Mouse (Mus musculus) CH12.LX (cell line): ENCODE measurements around the gene Hlcs. TPM values are rescaled to one million over a fixed set of nuclear protein-coding genes. Genes with fewer than 3 reads are reported as not detected.

Source experiments
- DNase-seq: peaks from one replicate; pipeline ENCODE4 v3.0.0-alpha.2; 2013; ENCODE audit errors: extremely low read depth
- H3K27ac ChIP-seq: 2 replicates; pipeline ENCODE4 v1.5.1; 2012; ENCODE audit warnings: low read depth, mild to moderate bottlenecking, control low read depth, moderate library complexity; ENCODE audit not compliant: insufficient read depth
- H3K27me3 ChIP-seq: replicated peaks from 2 replicates; pipeline ENCODE3; 2012; ENCODE audit warnings: inconsistent platforms
- H3K36me3 ChIP-seq, 2 experiments: replicated peaks in 1 of 2; 2 replicates each; pipeline versions ENCODE3 to v1.6.1; 2012; ENCODE audit warnings: inconsistent platforms in 1 of 2, low read length in 1 of 2, mild to moderate bottlenecking in 1 of 2, mixed read lengths in 1 of 2, moderate library complexity in 1 of 2; ENCODE audit not compliant: control insufficient read depth in 1 of 2, insufficient read depth in 1 of 2
- H3K4me1 ChIP-seq, 2 experiments: 2 replicates each; pipeline ENCODE4 v1.6.1; 2012; ENCODE audit warnings: inconsistent platforms in 1 of 2, moderate library complexity in 1 of 2; ENCODE audit not compliant: insufficient read depth in 2 of 2, control insufficient read depth in 1 of 2
- H3K4me2 ChIP-seq: 2 replicates; pipeline ENCODE4 v1.6.1; 2012; ENCODE audit warnings: low read depth, mild to moderate bottlenecking, control low read depth; ENCODE audit not compliant: poor library complexity, insufficient read depth, severe bottlenecking
- H3K4me3 ChIP-seq, 3 experiments: fragments of 150-350 bp in 1 of 3; sonication (generic) in 1 of 3; replicated peaks in 1 of 3; 2 replicates each; pipeline versions ENCODE3 to v1.5.1; 2011 to 2012; ENCODE audit warnings: low read depth in 2 of 3, low read length in 2 of 3, mild to moderate bottlenecking in 2 of 3, moderate library complexity in 2 of 3, control low read depth in 1 of 3, improper control_type of control experiment in 1 of 3, inconsistent platforms in 1 of 3, mixed read lengths in 1 of 3; ENCODE audit not compliant: poor library complexity in 1 of 3
- H3K79me2 ChIP-seq: replicated peaks from 2 replicates; pipeline ENCODE4 v1.6.1; 2012; ENCODE audit warnings: mild to moderate bottlenecking, moderate library complexity; ENCODE audit not compliant: control insufficient read depth, poor library complexity, insufficient read depth, severe bottlenecking; ENCODE audit errors: extremely low read depth
- H3K9ac ChIP-seq: 2 replicates; pipeline ENCODE4 v1.6.1; 2012; ENCODE audit warnings: low read depth, mild to moderate bottlenecking, control low read depth, moderate library complexity; ENCODE audit not compliant: insufficient read depth
- H3K9me3 ChIP-seq: replicated peaks from 2 replicates; pipeline ENCODE3; 2012; ENCODE audit warnings: low read length, inconsistent platforms, mixed read lengths
- CHD1 ChIP-seq: IDR thresholded peaks from 2 replicates; pipeline ENCODE4 v1.6.1; 2012; ENCODE audit warnings: low read depth, low read length, improper control_type of control experiment, inconsistent platforms
- E2F4 ChIP-seq: IDR thresholded peaks from 2 replicates; pipeline ENCODE4 v1.6.1; 2011; ENCODE audit warnings: low read depth, low read length, improper control_type of control experiment; ENCODE audit not compliant: insufficient replicate concordance
- EP300 ChIP-seq: IDR thresholded peaks from 2 replicates; pipeline ENCODE4 v1.6.1; 2011; ENCODE audit warnings: low read length, improper control_type of control experiment
- ETS1 ChIP-seq: conservative IDR thresholded peaks from 2 replicates; pipeline ENCODE4 v1.6.1; 2012; ENCODE audit warnings: low read depth, mild to moderate bottlenecking, inconsistent platforms, low read length, improper control_type of control experiment, moderate library complexity
- GABPA ChIP-seq: IDR thresholded peaks from 2 replicates; pipeline ENCODE4 v1.6.1; 2012; ENCODE audit warnings: low read depth, low read length, improper control_type of control experiment, inconsistent platforms; ENCODE audit not compliant: insufficient replicate concordance
- IRF4 ChIP-seq: IDR thresholded peaks from 2 replicates; pipeline ENCODE4 v1.6.1; 2014; ENCODE audit warnings: low read depth, mild to moderate bottlenecking, inconsistent platforms, low read length, improper control_type of control experiment
- JUN ChIP-seq: IDR thresholded peaks from 2 replicates; pipeline ENCODE4 v1.6.1; 2011; ENCODE audit warnings: low read depth, mild to moderate bottlenecking, low read length, improper control_type of control experiment, moderate library complexity; ENCODE audit not compliant: insufficient read depth
- MAFK ChIP-seq: IDR thresholded peaks from 2 replicates; pipeline ENCODE4 v1.6.1; 2011; ENCODE audit warnings: low read length, improper control_type of control experiment; ENCODE audit not compliant: insufficient replicate concordance
- MAX ChIP-seq: IDR thresholded peaks from 2 replicates; pipeline ENCODE4 v1.6.1; 2011; ENCODE audit warnings: low read length, improper control_type of control experiment
- MEF2A ChIP-seq: IDR thresholded peaks from 2 replicates; pipeline ENCODE4 v1.6.1; 2014; ENCODE audit warnings: low read depth, mild to moderate bottlenecking, inconsistent platforms, low read length, improper control_type of control experiment, borderline replicate concordance
- MXI1 ChIP-seq: IDR thresholded peaks from 2 replicates; pipeline ENCODE4 v1.6.1; 2011; ENCODE audit warnings: mild to moderate bottlenecking, low read depth, low read length, improper control_type of control experiment
- MYC ChIP-seq: IDR thresholded peaks from 2 replicates; pipeline ENCODE4 v1.6.1; 2011; ENCODE audit warnings: low read depth, mild to moderate bottlenecking, improper control_type of control experiment, low read length
- NELFE ChIP-seq: IDR thresholded peaks from 2 replicates; pipeline ENCODE4 v1.6.1; 2011; ENCODE audit warnings: low read depth, low read length, improper control_type of control experiment
- NRF1 ChIP-seq: IDR thresholded peaks from 2 replicates; pipeline ENCODE4 v1.6.1; 2014; ENCODE audit warnings: low read depth, mild to moderate bottlenecking, inconsistent platforms, low read length, improper control_type of control experiment, moderate library complexity
- PAX5 ChIP-seq: IDR thresholded peaks from 2 replicates; pipeline ENCODE4 v1.6.1; 2012; ENCODE audit warnings: low read length, inconsistent platforms, mixed read lengths
- POLR2A ChIP-seq: IDR thresholded peaks from 2 replicates; pipeline ENCODE4 v1.6.1; 2011; ENCODE audit warnings: low read depth, mild to moderate bottlenecking, improper control_type of control experiment, low read length
- POLR2AphosphoS2 ChIP-seq: IDR thresholded peaks from 2 replicates; pipeline ENCODE4 v1.6.1; 2011; ENCODE audit warnings: low read depth, low read length, improper control_type of control experiment
- RAD21 ChIP-seq: IDR thresholded peaks from 2 replicates; pipeline ENCODE4 v1.6.1; 2011; ENCODE audit warnings: low read depth, mild to moderate bottlenecking, low read length, improper control_type of control experiment, moderate library complexity
- RCOR1 ChIP-seq: conservative IDR thresholded peaks from 2 replicates; pipeline ENCODE4 v1.6.1; 2012; ENCODE audit warnings: low read depth, mild to moderate bottlenecking, inconsistent platforms, low read length, improper control_type of control experiment
- SIN3A ChIP-seq: IDR thresholded peaks from 2 replicates; pipeline ENCODE4 v1.6.1; 2012; ENCODE audit warnings: low read length, improper control_type of control experiment, inconsistent platforms
- SMC3 ChIP-seq: IDR thresholded peaks from 2 replicates; pipeline ENCODE4 v1.6.1; 2011; ENCODE audit warnings: low read depth, low read length, improper control_type of control experiment
- TBP ChIP-seq: conservative IDR thresholded peaks from 2 replicates; pipeline ENCODE4 v1.6.1; 2011; ENCODE audit warnings: low read depth, low read length, improper control_type of control experiment
- USF2 ChIP-seq: conservative IDR thresholded peaks from 2 replicates; pipeline ENCODE4 v1.6.1; 2011; ENCODE audit warnings: low read depth, low read length, improper control_type of control experiment
- ZKSCAN1 ChIP-seq: IDR thresholded peaks from 2 replicates; pipeline ENCODE4 v1.6.1; 2012; ENCODE audit warnings: low read depth, inconsistent platforms, low read length, improper control_type of control experiment, borderline replicate concordance
- ZMIZ1 ChIP-seq: IDR thresholded peaks from 2 replicates; pipeline ENCODE4 v1.6.1; 2012; ENCODE audit warnings: low read depth, mild to moderate bottlenecking, inconsistent platforms, low read length, improper control_type of control experiment
- ZNF384 ChIP-seq: IDR thresholded peaks from 2 replicates; pipeline ENCODE4 v1.6.1; 2012; ENCODE audit warnings: low read depth, low read length, improper control_type of control experiment, inconsistent platforms
- dilution Hi-C: fragments of 300-500 bp; cut with MboI; formaldehyde crosslinking; loops from 2 replicates; pipeline ENCODE4 v1.14.3; 2020; ENCODE audit warnings: low sequenced_read_pairs; ENCODE audit not compliant: extremely low pct_unique_long_range_greater_than_20kb, extremely low pct_ligation_motif_present
- in situ Hi-C: fragments of 300-500 bp; cut with MboI; formaldehyde crosslinking; loops from 3 replicates; pipeline ENCODE4 v1.14.3; 2019; ENCODE audit warnings: low sequenced_read_pairs, low pct_ligation_motif_present, low pct_unique_long_range_greater_than_20kb, mixed read lengths
- polyA plus RNA-seq: library from polyadenylated mRNA; unstranded; fragments of >175 nt; gene quantifications from 2 replicates; pipeline ENCODE4 v1.2.1, GENCODE M21; 2012; ENCODE audit warnings: low read depth; ENCODE audit not compliant: insufficient read length
- total RNA-seq, 2 experiments: library from RNA; depleted of rRNA; stranded (reverse); fragments of 300-350 nt in 1 of 2; fragments of >200 nt in 1 of 2; gene quantifications; 2 replicates each; pipeline ENCODE4 v1.2.3; 2012 to 2014

The Hlcs gene
- total and polyA plus RNA-seq, 3 experiments, result 5.3 to 12.5 (median 9.4) TPM

GRCm38 (mm10) chr16:94140746-94141145, 172.6 kb downstream of the Hlcs start:
- in situ Hi-C loops, result no loop called here
- peaks cover 3% of the 10 kb centered on the region for H3K9me3 ChIP-seq
- H3K27ac ChIP-seq, result no peak overlapping the region
- no peak overlapping the region for H3K4me3 ChIP-seq
- peaks cover 4 to 22% of the 10 kb centered on the region in 2 experiments for H3K36me3 ChIP-seq
- dilution Hi-C loops, result no loop called here
- DNase-seq, result no peak
- H3K79me2 ChIP-seq, result no peaks in the 10 kb centered on the region
- no peaks in the 10 kb centered on the region for H3K27me3 ChIP-seq
- no peak for TF ChIP-seq SIN3A
- TF ChIP-seq E2F4, result no peak
- TF ChIP-seq GABPA, result no peak
- no peak for TF ChIP-seq MAFK
- TF ChIP-seq SMC3, result no peak
- no peak for TF ChIP-seq IRF4
- no peak for TF ChIP-seq MAX
- TF ChIP-seq NRF1, result no peak
- no peak for TF ChIP-seq USF2
- TF ChIP-seq CHD1, result no peak
- TF ChIP-seq ZKSCAN1, result no peak
- TF ChIP-seq POLR2A, result no peak
- no peak for TF ChIP-seq RCOR1
- no peak for TF ChIP-seq PAX5
- TF ChIP-seq POLR2AphosphoS2, result no peak
- no peak overlapping the region for H3K4me2 ChIP-seq
- no peak overlapping the region for H3K9ac ChIP-seq
- no peaks in the 10 kb centered on the region for H3K4me1 ChIP-seq

GRCm38 (mm10) chr16:94134218-94134617, 179.2 kb downstream of the Hlcs start:
- peaks cover 3% of the 10 kb centered on the region for H3K9me3 ChIP-seq
- H3K4me1 ChIP-seq, result no peaks in the 10 kb centered on the region
- no peak overlapping the region for H3K9ac ChIP-seq
- TF ChIP-seq USF2 (no peak), RCOR1 (no peak), NELFE (no peak), MYC (no peak), SMC3 (no peak), ZNF384 (no peak), ZMIZ1 (no peak), CHD1 (no peak), RAD21 (no peak), MEF2A (no peak), PAX5 (no peak), EP300 (no peak), POLR2A (no peak), POLR2AphosphoS2 (no peak), JUN (no peak), NRF1 (no peak), MXI1 (no peak), TBP (no peak), ETS1 (no peak)
- TF ChIP-seq, all 38 proteins: peak for 0
- no peak overlapping the region for H3K27ac ChIP-seq
- H3K4me3 ChIP-seq, result no peak overlapping the region
- H3K27me3 ChIP-seq, result no peaks in the 10 kb centered on the region
- in situ Hi-C loops, result no loop called here
- no peaks in the 10 kb centered on the region for H3K79me2 ChIP-seq
- DNase-seq, result no peak
- no peak overlapping the region for H3K4me2 ChIP-seq
- peaks cover 4 to 53% of the 10 kb centered on the region in 2 experiments for H3K36me3 ChIP-seq
- dilution Hi-C loops, result no loop called here
